Mouse (Mus musculus) ES-E14 (cell line): ENCODE measurements around the gene Gm49392.

ENCODE experiments used
- HCFC1 ChIP-seq: IDR thresholded peaks from 2 replicates; pipeline ENCODE4 v1.6.1; 2012; ENCODE audit warnings: low read length, inconsistent platforms, borderline replicate concordance; ENCODE audit not compliant: insufficient read depth
- MAFK ChIP-seq: IDR thresholded peaks from 2 replicates; pipeline ENCODE4 v1.6.1; 2014; ENCODE audit warnings: mild to moderate bottlenecking, low read depth, low read length, inconsistent platforms; ENCODE audit not compliant: insufficient read depth
- ZNF384 ChIP-seq: IDR thresholded peaks from 2 replicates; pipeline ENCODE4 v1.6.1; 2012; ENCODE audit warnings: low read depth, low read length, inconsistent platforms

DNA sequence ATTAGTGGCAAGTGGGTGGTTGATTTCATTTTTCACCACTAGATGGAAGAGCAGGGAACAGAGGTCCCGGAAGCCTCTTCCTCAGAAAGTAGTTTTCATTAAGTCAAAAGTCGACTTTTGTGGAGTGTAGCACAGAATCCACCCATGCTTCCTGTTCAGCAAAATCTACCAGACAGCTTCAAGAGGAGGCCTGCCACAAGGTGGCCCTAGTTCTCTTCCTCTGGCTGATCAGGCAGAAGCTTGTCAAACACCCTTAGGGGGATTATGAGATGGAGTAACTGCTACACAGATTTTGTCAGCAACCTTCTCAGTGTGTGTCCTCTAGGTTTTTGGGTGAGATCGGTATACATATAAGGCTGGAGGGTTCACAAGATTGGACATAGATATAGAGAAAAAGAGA, 70.6 kb downstream of the Gm49392 start:
- TF ChIP-seq ZNF384, result no peak
- TF ChIP-seq HCFC1, result no peak
- no peak for TF ChIP-seq MAFK
